Mouse (Mus musculus) heart, postnatal 14 days (tissue): ENCODE results near the gene Pusl1. TPM values are rescaled to one million over a fixed set of nuclear protein-coding genes. Genes with fewer than 3 reads are reported as not detected.

Source experiments
- DNase-seq, 2 experiments: peaks; one replicate each; pipeline ENCODE4 v3.0.0; 2021 to 2022
- intact Hi-C: fragments of 180-260 bp; cut with DNase I; formaldehyde crosslinking; loops from one replicate; pipeline ENCODE4 v1.15.1; 2025
- long read RNA-seq, 2 experiments: library from polyadenylated mRNA; stranded (forward); transcript quantifications; one replicate each; pipeline ENCODE4 v2.0.0; 2021
- total RNA-seq, 2 experiments: library from RNA; stranded (reverse); gene quantifications; 2 replicates each; pipeline ENCODE4 v1.2.3; 2021

Pusl1 gene
- 10 to 100 TPM; 14.8 to 18.0 TPM for total RNA-seq
- long read RNA-seq, experiment 1, transcript Pusl1-201 (8 exons, 1,243 nt) = major isoform, 6 of 28 reads
- long read RNA-seq, experiment 1, partial matches to known transcripts = 8 of 28 reads
- long read RNA-seq, experiment 1, other reads (novel, unspliced or antisense) = 14 of 28 reads
- long read RNA-seq, experiment 2, transcript Pusl1-201 (8 exons, 1,243 nt) = major isoform, 6 of 18 reads
- long read RNA-seq, experiment 2, partial matches to known transcripts = 1 of 18 reads
- long read RNA-seq, experiment 2, other reads (novel, unspliced or antisense) = 11 of 18 reads

- DNase-seq = peak; percentile 99
- intact Hi-C loops = loop anchor here (2.0 kb wide), 1 partner anchor 23 kb away; the partner anchor contains the start of genes Cptp and Ints11
Observed at GRCm38 (mm10) chr4:155891551-155892001, at the start of gene Pusl1, which contains the start of gene Acap3. TSS of gene Pusl1 (minus strand) at chr4:155891781. TSS of gene Acap3 (plus strand) at chr4:155891822.

GRCm38 (mm10) chr4:155932031-155932430, 40.5 kb upstream of the Pusl1 start:
- intact Hi-C loops = no loop called here
- no peak for DNase-seq

GRCm38 (mm10) chr4:155908751-155909150, 17.2 kb upstream of the Pusl1 start:
- intact Hi-C loops = no loop called here

GRCm38 (mm10) chr4:155908281-155908680, 16.7 kb upstream of the Pusl1 start:
- intact Hi-C loops = no loop called here
- DNase-seq = peak; percentile 1 to 2

More at GRCm38 (mm10) chr4:155908751-155909150, 17.2 kb upstream of the Pusl1 start:
- DNase-seq = peak in 1 of 2 experiments; percentile 1

- DNase-seq = peak; percentile 1
Observed at GRCm38 (mm10) chr4:155907003-155907402, 15.4 kb upstream of the Pusl1 start.

GRCm38 (mm10) chr4:155906125-155906524, 14.5 kb upstream of the Pusl1 start:
- peak in 1 of 2 experiments; percentile 1 for DNase-seq
- intact Hi-C loops = no loop called here

More at GRCm38 (mm10) chr4:155907003-155907402, 15.4 kb upstream of the Pusl1 start:
- intact Hi-C loops = no loop called here

GRCm38 (mm10) chr4:155905634-155906033, 14.1 kb upstream of the Pusl1 start:
- intact Hi-C loops = loop anchor here (2.0 kb wide), 1 partner anchor 35 kb away; no protein-coding TSS in a partner anchor
- no peak for DNase-seq

GRCm38 (mm10) chr4:155904318-155905102, 12.9 kb upstream of the Pusl1 start:
- peak; percentile 7 to 37 for DNase-seq
- intact Hi-C loops = loop anchor here (2.0 kb wide), 1 partner anchor 36 kb away; no protein-coding TSS in a partner anchor

- DNase-seq = peak in 1 of 2 experiments; percentile 1
- intact Hi-C loops = no loop called here
Observed at GRCm38 (mm10) chr4:155903246-155903645, 11.7 kb upstream of the Pusl1 start.

GRCm38 (mm10) chr4:155901205-155901604, 9.6 kb upstream of the Pusl1 start:
- DNase-seq = peak; percentile 55 to 62
- intact Hi-C loops = no loop called here

- intact Hi-C loops = no loop called here
- DNase-seq = no peak
Observed at GRCm38 (mm10) chr4:155899355-155899754, 7.8 kb upstream of the Pusl1 start.

GRCm38 (mm10) chr4:155898318-155898717, 6.7 kb upstream of the Pusl1 start:
- intact Hi-C loops = no loop called here
- no peak for DNase-seq

GRCm38 (mm10) chr4:155896461-155896860, 4.9 kb upstream of the Pusl1 start:
- no peak for DNase-seq
- intact Hi-C loops = no loop called here

- intact Hi-C loops = loop anchor here (2.0 kb wide), 1 partner anchor 47 kb away; the partner anchor contains the start of gene Ube2j2
Observed at GRCm38 (mm10) chr4:155895826-155896225, 4.2 kb upstream of the Pusl1 start.

GRCm38 (mm10) chr4:155895216-155895615, 3.6 kb upstream of the Pusl1 start:
- intact Hi-C loops = loop anchor here (2.0 kb wide), 1 partner anchor 48 kb away; the partner anchor contains the start of gene Ube2j2
- DNase-seq = peak; percentile 40 to 73

More at GRCm38 (mm10) chr4:155895826-155896225, 4.2 kb upstream of the Pusl1 start:
- DNase-seq = peak; percentile 2 to 4

GRCm38 (mm10) chr4:155894311-155894881, 2.8 kb upstream of the Pusl1 start:
- intact Hi-C loops = loop anchor here (2.0 kb wide), 1 partner anchor 48 kb away; the partner anchor contains the start of gene Ube2j2
- DNase-seq = peak; percentile 81 to 83

GRCm38 (mm10) chr4:155893212-155893690, 1.7 kb upstream of the Pusl1 start:
- intact Hi-C loops = loop anchor here (2.0 kb wide), 1 partner anchor 24 kb away; the partner anchor contains the start of genes Cptp and Ints11
- DNase-seq = no peak

GRCm38 (mm10) chr4:155892438-155893211, 1.0 kb upstream of the Pusl1 start:
- intact Hi-C loops = loop anchor here (2.0 kb wide), 1 partner anchor 24 kb away; the partner anchor contains the start of genes Cptp and Ints11
- peak; percentile 47 to 56 for DNase-seq

- DNase-seq = peak; percentile 89 to 91
- intact Hi-C loops = loop anchor here (2.0 kb wide), 1 partner anchor 23 kb away; the partner anchor contains the start of genes Cptp and Ints11
Observed at GRCm38 (mm10) chr4:155892017-155892416, 436 bp upstream of the Pusl1 start.
